Mouse (Mus musculus) hindbrain, embryonic 14.5 days (tissue): ENCODE measurements around the gene Cpa4. TPM values are rescaled to one million over a fixed set of nuclear protein-coding genes. Genes with fewer than 3 reads are reported as not detected.

Experiments used
- ATAC-seq: fragments of 200-750 bp; cut with Nextera tagmentation; 2 replicates; pipeline ENCODE4 v1.8.0; 2017; ENCODE audit warnings: moderate number of reproducible peaks, mild to moderate bottlenecking, moderate TSS enrichment, moderate library complexity; ENCODE audit not compliant: low FRiP score
- DNase-seq: peaks from one replicate; pipeline ENCODE4 v3.0.0-alpha.2; 2015; ENCODE audit warnings: low spot score
- H3K27ac ChIP-seq: fragments of 300-500 bp; sonication (generic); 2 replicates; pipeline ENCODE4 v1.5.1; 2014; ENCODE audit warnings: mild to moderate bottlenecking, moderate library complexity
- H3K27me3 ChIP-seq: fragments of 300-500 bp; sonication (generic); 2 replicates; pipeline ENCODE4 v1.6.1; 2014; ENCODE audit warnings: mild to moderate bottlenecking, low read length, mixed read lengths; ENCODE audit not compliant: control insufficient read depth, insufficient read depth
- H3K36me3 ChIP-seq: fragments of 300-500 bp; sonication (generic); replicated peaks from 2 replicates; pipeline ENCODE4 v1.6.1; 2014; ENCODE audit not compliant: control insufficient read depth, insufficient read depth
- H3K4me1 ChIP-seq: fragments of 300-500 bp; sonication (generic); replicated peaks from 2 replicates; pipeline ENCODE4 v1.6.1; 2014; ENCODE audit warnings: antibody characterized with exemption, low read length, mixed read lengths; ENCODE audit not compliant: control insufficient read depth, insufficient read depth
- H3K4me2 ChIP-seq: fragments of 300-500 bp; sonication (generic); replicated peaks from 2 replicates; pipeline ENCODE4 v1.6.1; 2014; ENCODE audit warnings: mild to moderate bottlenecking, moderate library complexity
- H3K4me3 ChIP-seq: fragments of 300-500 bp; sonication (generic); replicated peaks from 2 replicates; pipeline ENCODE4 v1.5.1; 2014; ENCODE audit warnings: mild to moderate bottlenecking, low read length
- H3K9ac ChIP-seq: fragments of 300-500 bp; sonication (generic); 2 replicates; pipeline ENCODE4 v1.6.1; 2014
- H3K9me3 ChIP-seq: fragments of 300-500 bp; sonication (generic); 2 replicates; pipeline ENCODE4 v1.6.1; 2016; ENCODE audit warnings: low read length; ENCODE audit not compliant: control insufficient read depth
- WGBS: fragments of 180-500 bp; shearing (Covaris S2); extraction: QIAGEN DNeasy Blood & Tissue Kit; methylation state at CpG from one replicate; pipeline ENCODE4 v1.1.7; 2014; 5-methylcytosine and 5-hydroxymethylcytosine counted together
- polyA plus RNA-seq: library from polyadenylated mRNA; unstranded; fragments of >200 nt; fragmentation: Nextera tagmentation; extraction: Ambion mirVana; gene quantifications from 2 replicates; pipeline ENCODE4 v1.2.1, GENCODE M21; 2014

The Cpa4 gene
- polyA plus RNA-seq, 1 experiment from 2014 or later: 1.2 TPM

DNA sequence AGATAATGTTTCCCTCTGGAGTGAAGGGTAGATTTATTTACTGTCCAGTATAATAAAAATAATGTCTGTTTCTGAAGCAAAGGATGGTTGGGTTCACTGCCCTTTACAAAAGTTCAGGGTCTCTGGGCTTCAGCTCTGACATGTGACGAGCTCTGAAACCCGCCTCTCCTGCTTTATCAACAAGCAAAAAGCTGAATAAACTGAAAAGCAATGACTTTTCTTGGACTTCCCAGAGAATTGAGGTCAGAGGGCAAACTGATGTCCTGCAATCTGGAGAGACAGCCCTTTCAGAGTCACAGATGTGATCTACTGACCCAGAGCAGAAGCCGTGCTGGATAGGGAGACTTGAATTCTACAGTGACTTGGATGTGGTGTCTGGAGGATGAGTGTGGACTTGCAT lies 31.9 kb downstream of the Cpa4 start:
- no peaks in the 10 kb centered on the region for H3K9me3 ChIP-seq
- DNase-seq: no peak
- no peak for ATAC-seq
- 58% methylated on average over 3 of the region's 3 CpGs for WGBS
- 0 out of 2 replicates have a peak, but pooled peaks cover 7% of the 10 kb centered on the region for H3K4me1 ChIP-seq
- H3K27ac ChIP-seq: no peak overlapping the region
- no peak overlapping the region for H3K9ac ChIP-seq
- H3K4me2 ChIP-seq: no peak overlapping the region
- no peaks in the 10 kb centered on the region for H3K36me3 ChIP-seq
- H3K27me3 ChIP-seq: no peaks in the 10 kb centered on the region
- H3K4me3 ChIP-seq: no peak overlapping the region

DNA sequence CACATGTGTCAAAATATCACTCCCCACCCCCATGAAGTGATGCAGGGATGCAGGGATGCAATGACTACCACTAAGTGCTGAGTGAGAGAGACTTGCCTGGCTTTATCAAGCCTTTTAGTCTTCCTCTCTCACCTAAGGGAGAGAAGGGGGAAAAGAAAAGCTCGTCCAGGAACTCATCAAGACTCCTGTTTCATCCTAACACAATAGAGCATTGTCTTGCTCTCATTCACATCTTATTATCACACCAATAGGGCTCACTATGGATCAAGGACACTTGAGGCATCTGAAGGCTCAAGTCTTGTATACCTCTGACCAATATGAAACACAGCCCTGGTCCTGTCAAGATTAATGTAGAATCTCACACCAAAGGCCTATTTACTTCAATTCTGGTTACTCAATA lies 32.8 kb downstream of the Cpa4 start:
- DNase-seq (no peak), ATAC-seq (no peak)
- no peaks in the 10 kb centered on the region for H3K9me3 ChIP-seq
- no peak overlapping the region for H3K4me3 ChIP-seq
- H3K4me2 ChIP-seq: no peak overlapping the region
- H3K27me3 ChIP-seq: no peaks in the 10 kb centered on the region
- WGBS: 55% methylated on average over 1 of the region's 1 CpGs
- H3K9ac ChIP-seq: no peak overlapping the region
- H3K4me1 ChIP-seq: 0 out of 2 replicates have a peak, but pooled peaks cover 7% of the 10 kb centered on the region
- no peak overlapping the region for H3K27ac ChIP-seq
- no peaks in the 10 kb centered on the region for H3K36me3 ChIP-seq

DNA sequence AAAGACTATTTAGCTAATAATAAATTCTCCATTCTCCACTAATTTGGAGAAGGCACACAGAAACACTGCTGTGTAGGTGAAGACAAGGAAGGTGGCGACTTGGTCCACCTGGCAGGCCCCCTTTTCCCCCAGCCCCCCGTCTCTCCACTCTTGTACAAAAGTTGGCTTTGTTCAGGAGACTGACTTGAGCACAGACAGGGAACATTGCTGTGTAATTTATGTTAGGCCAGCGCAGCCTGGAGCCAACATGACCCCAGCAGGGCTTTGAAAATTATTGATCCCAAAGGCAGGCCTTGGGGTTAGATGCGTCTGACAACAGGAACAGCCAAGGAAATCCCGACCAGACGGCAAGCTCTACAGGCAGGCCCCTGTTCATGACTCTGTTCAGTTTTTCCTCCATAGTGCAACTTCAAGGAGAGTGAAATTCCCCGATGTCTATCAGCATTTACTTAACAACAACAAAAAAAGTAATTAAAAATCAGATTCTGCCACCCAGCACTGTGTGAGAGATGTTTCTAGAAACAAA lies 36.2 kb downstream of the Cpa4 start:
- WGBS: 69% methylated on average over 7 of the region's 7 CpGs
- Histone ChIP-seq H3K36me3 (no peaks in the 10 kb centered on the region), H3K27ac (no peak overlapping the region), H3K27me3 (no peaks in the 10 kb centered on the region), H3K4me2 (no peak overlapping the region), H3K9me3 (no peaks in the 10 kb centered on the region), H3K9ac (no peak overlapping the region), H3K4me3 (no peak overlapping the region), H3K4me1 (no peaks in the 10 kb centered on the region)
- DNase-seq: no peak
- no peak for ATAC-seq

DNA sequence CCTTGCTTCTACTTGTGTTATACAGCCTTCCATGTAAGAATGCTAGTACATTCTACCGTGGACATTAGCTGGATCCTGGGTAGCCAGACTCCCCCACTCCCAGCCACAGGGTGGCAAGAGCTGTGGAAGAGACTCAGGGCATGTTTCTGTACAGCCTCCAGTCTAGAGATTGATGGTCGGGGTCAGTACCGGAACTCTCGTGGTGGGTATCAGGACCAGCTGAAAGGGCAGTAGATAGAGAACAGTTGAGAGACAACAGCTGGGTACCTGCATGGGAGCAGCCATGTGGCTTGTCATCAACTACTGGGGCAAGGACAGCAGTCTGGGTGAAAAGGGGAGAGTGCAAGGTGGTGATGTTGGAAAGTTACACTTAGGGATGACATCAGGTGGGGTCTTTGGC lies 36.9 kb downstream of the Cpa4 start:
- no peak overlapping the region for H3K27ac ChIP-seq
- H3K4me3 ChIP-seq: no peak overlapping the region
- H3K9ac ChIP-seq: no peak overlapping the region
- H3K27me3 ChIP-seq: no peaks in the 10 kb centered on the region
- ATAC-seq: no peak
- no peak for DNase-seq
- H3K9me3 ChIP-seq: no peaks in the 10 kb centered on the region
- H3K4me1 ChIP-seq: no peaks in the 10 kb centered on the region
- H3K36me3 ChIP-seq: no peaks in the 10 kb centered on the region
- no peak overlapping the region for H3K4me2 ChIP-seq
- WGBS: 90% methylated on average over 4 of the region's 4 CpGs

DNA sequence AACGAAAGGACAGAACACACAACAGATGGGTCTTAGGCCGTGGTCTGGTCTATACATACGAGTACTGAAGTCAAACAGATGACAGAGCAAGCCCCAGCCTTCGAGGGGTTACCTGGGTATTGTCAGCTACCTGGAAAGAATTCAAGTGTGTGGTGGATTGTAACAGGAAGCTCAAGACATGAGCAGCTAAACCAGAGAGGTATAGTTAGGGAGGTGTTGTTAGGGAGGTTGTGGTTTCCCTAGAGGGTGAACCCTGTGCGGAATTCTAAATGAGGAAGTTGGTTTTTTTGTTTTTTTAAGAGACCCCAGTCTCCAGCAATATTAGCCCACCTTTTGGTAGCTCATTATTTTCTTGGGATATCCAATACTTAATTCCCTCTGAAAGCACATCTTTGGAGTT lies 37.5 kb downstream of the Cpa4 start:
- H3K9me3 ChIP-seq: no peaks in the 10 kb centered on the region
- no peaks in the 10 kb centered on the region for H3K27me3 ChIP-seq
- H3K4me3 ChIP-seq: no peak overlapping the region
- H3K27ac ChIP-seq: no peak overlapping the region
- no peaks in the 10 kb centered on the region for H3K4me1 ChIP-seq
- 89% methylated on average over 5 of the region's 5 CpGs for WGBS
- no peak for DNase-seq
- H3K9ac ChIP-seq: no peak overlapping the region
- no peak for ATAC-seq
- H3K36me3 ChIP-seq: no peaks in the 10 kb centered on the region
- H3K4me2 ChIP-seq: no peak overlapping the region

DNA sequence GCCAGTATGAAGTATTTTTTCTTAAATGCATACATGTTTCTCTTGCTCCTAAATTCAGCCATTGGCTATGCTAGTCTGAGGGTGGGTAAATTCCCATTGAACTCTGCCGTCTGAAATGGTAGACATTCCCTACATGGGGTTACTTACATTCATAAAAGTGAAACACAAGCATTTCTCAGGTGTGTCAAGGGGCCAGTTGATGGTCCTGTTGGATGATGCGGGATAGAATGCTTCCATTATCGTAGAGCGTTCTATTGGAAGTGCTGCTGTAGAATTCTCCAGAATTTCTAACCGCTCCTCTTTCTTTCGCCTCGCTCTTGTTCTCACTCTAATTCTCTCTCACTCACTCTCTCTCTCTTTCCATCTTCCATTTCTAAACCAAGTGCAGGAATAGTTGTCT lies 42.5 kb downstream of the Cpa4 start, which contains the start of gene Cpa5:
Cpa5 (plus strand) TSS at position 301 of the 400 bp plus-strand sequence.
- Histone ChIP-seq H3K4me3 (no peak within 1 kb of the TSS), H3K27me3 (0 out of 2 replicates have a peak, but pooled peaks cover 4% of the 10 kb centered on the region), H3K4me2 (no peak within 1 kb of the TSS), H3K27ac (no peak within 1 kb of the TSS), H3K9ac (no peak within 1 kb of the TSS), H3K9me3 (no peaks in the 10 kb centered on the region), H3K36me3 (no peaks in the 10 kb centered on the region), H3K4me1 (peaks cover 5% of the 10 kb centered on the region; the same call in 1 of the 2 replicates)
- WGBS: 85% methylated on average over 7 of the region's 7 CpGs
- DNase-seq (no peak), ATAC-seq (no peak)

DNA sequence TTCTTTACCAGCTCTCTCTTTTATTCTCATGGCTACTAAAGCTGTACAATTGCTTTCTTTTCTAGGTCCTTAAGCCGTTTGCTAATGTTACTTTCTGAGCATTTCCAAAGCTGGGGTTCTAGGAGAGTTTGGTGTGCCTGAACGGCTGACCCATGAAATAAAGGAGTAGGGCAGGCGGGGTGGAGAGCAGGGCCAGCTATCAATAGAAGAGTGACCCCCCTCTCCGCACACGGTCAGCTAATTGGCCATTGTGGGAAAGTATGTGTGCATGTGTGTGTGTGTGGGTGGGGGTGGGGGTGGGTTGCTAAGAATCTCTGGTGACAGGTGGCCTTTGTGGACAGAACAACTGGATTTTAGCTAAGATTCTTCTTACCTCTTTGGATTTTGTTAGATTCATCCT lies 43.0 kb downstream of the Cpa4 start:
- H3K9ac ChIP-seq: no peak overlapping the region
- H3K36me3 ChIP-seq: no peaks in the 10 kb centered on the region
- H3K9me3 ChIP-seq: no peaks in the 10 kb centered on the region
- H3K27ac ChIP-seq: no peak overlapping the region
- no peak overlapping the region for H3K4me3 ChIP-seq
- WGBS: 21% methylated on average over 5 of the region's 5 CpGs
- DNase-seq (no peak), ATAC-seq (no peak)
- no peak overlapping the region for H3K4me2 ChIP-seq
- H3K4me1 ChIP-seq: peaks cover 10% of the 10 kb centered on the region
- H3K27me3 ChIP-seq: 0 out of 2 replicates have a peak, but pooled peaks cover 4% of the 10 kb centered on the region

DNA sequence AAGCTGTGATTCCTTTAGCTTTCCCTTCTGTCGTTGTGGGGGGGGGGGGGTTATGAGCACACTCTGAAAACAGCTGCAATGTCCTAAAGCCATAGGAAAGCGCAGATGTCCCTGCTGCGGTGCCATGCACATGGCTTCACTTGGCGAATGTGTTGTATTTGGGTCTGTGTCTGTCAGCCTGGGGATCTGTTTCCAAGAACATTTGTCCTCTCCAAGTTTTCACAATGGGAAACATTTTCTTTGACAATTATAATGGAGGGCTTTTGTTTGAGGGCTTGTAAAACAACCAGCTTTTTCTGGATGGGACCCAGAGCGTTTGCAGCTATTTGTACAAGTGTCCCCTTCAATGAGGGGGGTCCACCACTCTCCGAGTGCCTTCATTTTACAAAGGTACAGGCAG lies 46.1 kb downstream of the Cpa4 start:
- Histone ChIP-seq H3K4me2 (no peak overlapping the region), H3K9ac (no peak overlapping the region), H3K27ac (no peak overlapping the region), H3K4me3 (no peak overlapping the region), H3K27me3 (0 out of 2 replicates have a peak, but pooled peaks cover 4% of the 10 kb centered on the region), H3K36me3 (no peaks in the 10 kb centered on the region), H3K9me3 (no peaks in the 10 kb centered on the region), H3K4me1 (peaks cover 38% of the 10 kb centered on the region)
- WGBS: 55% methylated on average over 6 of the region's 6 CpGs
- ATAC-seq (no peak), DNase-seq (no peak)

DNA sequence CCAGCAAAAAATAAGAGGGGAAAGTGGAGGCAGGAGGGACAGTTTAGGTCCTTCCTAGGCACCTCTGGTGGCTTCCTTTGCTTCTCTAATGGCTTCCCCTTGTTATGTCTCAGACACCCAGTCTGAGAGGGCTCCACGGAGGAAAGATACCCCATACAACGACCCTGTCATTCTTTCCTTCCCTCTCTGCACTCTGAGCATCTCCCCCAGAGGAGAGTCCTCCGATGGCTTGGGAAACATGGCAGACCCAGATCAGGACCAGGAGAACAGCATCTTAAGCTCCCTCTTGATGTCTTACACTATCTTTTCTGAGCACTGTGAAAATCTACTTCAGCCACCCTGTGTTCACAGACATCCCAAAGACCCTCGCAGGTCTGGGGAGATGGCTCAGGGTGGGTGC lies 47.6 kb downstream of the Cpa4 start:
- no peak overlapping the region for H3K4me2 ChIP-seq
- H3K27ac ChIP-seq: no peak overlapping the region; the same call in 1 of the 2 replicates
- no peaks in the 10 kb centered on the region for H3K36me3 ChIP-seq
- H3K9ac ChIP-seq: no peak overlapping the region
- ATAC-seq: no peak
- peaks cover 38% of the 10 kb centered on the region for H3K4me1 ChIP-seq
- H3K4me3 ChIP-seq: no peak overlapping the region
- 16% methylated on average over 4 of the region's 4 CpGs for WGBS
- no peak for DNase-seq
- 0 out of 2 replicates have a peak, but pooled peaks cover 4% of the 10 kb centered on the region for H3K27me3 ChIP-seq
- H3K9me3 ChIP-seq: no peaks in the 10 kb centered on the region
